Mouse (Mus musculus) thymus, adult 18-20 months (tissue): ENCODE measurements around the gene Tmco5.

Experiments used
- DNase-seq, 2 experiments: peaks; one replicate each; pipeline ENCODE4 v3.0.0; 2022; ENCODE audit warnings: mixed read lengths in 2 of 2

Tmco5 gene

DNA sequence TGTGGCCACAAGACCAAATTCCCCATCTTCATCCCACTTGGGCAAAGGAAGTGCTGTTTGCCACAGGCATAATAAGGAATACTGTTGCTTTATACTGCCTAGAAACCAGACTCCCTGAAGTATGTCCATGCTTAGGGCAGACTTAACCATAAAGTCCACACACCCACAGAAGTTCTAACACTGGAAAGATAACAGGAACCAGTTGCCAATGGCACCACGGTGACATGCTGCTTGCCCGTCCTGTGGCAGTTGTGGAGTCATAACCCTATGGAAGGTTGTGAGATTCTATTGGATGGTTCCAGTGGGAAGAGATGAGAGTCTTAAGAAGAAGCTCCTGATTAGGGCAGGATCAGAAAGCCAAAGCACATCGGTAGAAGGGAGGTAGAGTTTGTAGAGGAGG is at the start of gene Tmco5:
Gene Tmco5, plus strand, starts transcription at position 301 of the 400 bp plus-strand sequence.
- DNase-seq: no peak

DNA sequence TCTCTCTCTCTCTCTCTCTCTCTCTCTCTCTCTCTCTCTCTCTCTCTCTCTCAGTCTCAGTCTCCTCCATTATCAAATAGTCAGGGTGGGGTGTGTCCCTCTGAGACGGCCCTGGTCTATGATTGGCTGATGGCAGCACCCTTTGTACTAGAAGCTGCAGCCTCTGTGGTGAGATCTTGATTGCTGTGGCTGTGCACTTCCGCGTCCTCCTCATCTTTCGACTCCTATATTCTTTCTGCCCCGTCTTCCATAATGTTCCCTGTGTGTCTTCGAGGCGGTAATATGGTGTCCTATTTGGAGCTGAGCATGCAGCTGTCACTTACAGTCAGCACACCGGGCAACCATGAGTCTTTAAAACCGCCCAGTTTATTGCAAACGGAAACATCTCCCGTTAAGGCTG is 46.6 kb upstream of the Tmco5 start:
- no peak for DNase-seq

GRCm38 (mm10) chr2:116837829-116838228 is 40.7 kb upstream of the Tmco5 start:
- DNase-seq: no peak

GRCm38 (mm10) chr2:116838538-116839197 is 39.8 kb upstream of the Tmco5 start:
- no peak for DNase-seq

- DNase-seq: no peak
Observed at GRCm38 (mm10) chr2:116849980-116850636, 28.4 kb upstream of the Tmco5 start.

DNA sequence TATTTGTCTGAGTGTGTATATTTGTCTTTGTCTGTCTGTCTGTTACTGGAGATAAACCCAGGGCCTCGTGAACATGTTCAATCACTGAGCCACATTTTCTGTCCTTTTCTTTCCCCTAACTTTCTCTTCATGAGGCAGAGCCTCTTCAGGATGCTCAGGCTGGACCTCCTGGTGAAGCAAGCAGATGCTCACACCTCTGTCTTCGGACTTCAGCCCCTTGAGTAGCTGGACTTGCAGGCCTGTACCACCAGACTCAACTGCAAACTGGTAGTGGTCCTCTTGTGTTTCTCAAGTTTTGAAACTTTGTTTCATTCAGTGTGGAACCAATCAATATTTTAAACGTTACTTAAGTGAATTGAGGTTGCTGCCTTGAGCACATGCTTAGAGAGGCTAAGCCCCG is 27.1 kb upstream of the Tmco5 start:
- DNase-seq: no peak

DNA sequence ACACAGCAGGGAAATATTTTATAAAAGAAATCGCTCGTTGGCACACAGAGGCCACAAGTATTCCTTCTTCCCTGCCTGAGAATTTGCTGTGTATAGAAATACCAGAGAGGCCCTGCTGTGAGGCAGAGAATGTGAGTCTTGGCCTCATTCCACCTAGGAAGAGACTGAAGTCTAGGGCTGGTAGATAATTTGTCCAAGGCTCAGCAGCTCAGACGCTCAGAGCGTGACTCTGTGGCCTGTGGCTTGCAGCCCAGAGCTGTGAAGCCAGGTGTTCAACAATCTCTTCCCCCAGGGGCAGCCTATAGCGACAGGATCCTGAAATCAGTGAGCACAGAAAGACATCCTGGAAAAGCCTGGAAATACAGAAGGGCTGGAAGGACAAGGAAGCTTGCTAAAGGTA is 26.2 kb upstream of the Tmco5 start:
- DNase-seq: no peak

DNA sequence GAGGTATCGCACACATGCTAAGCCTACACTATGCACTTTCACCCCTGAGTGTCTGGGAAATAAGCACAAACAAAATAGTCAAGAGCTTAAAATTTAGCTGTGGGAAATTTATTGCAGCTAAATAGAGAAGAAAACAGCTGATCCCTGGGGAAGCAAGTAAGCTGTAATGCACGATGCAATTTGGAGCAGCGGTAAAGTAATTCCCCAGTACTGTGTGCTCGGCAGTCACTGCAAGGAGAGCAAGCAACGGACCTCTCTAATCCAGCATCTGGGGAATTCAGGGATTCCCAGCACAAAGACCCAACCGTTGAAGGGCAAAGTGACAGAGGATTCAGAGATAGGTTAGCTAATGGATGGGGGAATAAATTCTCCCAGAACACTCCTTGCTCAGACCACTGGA is 19.8 kb upstream of the Tmco5 start:
- no peak for DNase-seq

DNA sequence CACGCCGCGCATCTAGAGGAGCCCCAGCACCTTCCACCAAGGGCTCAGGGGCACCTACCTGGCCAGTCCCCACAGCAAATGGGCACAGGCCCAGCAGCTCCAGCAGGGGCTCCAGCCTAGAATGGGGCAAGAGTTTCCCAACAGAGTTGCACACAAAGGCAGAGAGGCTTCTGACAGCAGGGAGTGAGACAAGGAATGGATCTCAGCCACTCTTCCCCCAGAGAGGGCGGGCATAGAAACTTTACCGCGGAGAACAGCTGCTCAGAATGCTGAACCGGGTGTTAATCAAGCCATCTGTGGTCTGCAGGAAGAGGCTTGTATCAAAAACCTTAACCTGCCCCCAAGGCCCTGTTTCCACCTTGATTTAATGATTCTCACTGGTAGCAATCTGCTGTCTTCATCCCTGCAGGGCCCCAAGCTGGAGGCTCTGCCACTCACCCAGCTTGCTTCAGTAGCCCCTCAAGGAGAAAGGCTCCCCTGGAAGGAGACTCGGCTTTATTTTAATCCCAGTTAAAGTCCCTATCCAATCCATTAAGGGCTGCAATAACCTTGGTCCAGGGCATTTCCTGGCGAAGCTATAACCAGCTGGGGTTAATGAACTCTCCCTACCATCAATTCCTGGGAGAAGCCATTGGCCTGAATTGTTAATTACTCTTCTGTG is 1.4 kb upstream of the Tmco5 start:
- DNase-seq: no peak

- DNase-seq: no peak
Observed at GRCm38 (mm10) chr2:116879730-116880129, 1.2 kb downstream of the Tmco5 start.

DNA sequence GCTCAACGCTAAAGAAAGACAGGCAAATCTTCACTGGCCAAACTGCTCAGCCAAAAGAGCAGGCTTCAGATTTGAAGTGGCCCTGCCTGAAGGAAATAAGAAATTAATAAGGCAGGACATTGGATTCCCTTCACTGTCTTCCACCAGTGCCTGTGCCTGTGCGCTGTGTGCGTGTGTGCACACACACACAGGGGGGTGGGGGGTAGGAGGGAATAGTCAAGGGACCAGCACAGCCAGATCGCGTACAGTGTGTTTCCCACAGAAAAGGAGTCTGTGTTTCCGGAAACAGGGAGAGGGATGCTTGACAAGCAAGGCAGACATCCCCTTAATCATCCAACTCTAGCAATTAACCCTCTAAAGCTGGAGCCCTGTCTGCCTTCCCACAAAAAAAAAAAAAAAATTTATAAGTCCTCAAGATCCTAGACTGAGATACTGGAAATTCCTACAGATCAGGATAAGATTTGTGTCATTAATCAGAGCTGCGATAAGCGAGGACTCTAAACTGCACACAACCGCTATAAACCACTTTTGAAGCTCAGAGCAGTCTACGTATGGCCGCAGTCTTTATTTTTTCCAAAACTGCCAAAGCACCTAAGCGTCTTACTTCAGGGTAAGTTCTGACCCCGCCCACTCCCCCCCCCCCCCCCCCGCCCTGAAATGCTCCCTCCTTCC is 15.0 kb downstream of the Tmco5 start:
- DNase-seq: no peak

DNA sequence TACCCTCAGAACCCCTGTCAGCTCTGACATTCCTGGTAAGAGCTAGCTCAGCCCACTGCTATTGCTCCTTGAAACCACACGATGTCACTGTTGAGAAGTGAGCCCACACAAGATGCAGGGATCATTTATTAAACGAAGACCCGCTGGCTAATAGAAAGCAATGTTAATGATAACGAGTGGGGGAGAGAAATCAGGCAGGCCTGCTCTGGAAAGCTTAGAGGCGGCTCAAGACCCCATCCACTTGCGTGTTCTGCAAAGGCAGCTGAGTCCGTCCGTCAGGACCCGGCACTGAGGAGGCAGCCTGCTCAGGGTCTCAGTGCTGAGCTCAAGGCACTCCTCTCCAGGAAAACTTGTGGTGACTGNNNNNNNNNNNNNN is 15.5 kb downstream of the Tmco5 start:
- no peak for DNase-seq

DNA sequence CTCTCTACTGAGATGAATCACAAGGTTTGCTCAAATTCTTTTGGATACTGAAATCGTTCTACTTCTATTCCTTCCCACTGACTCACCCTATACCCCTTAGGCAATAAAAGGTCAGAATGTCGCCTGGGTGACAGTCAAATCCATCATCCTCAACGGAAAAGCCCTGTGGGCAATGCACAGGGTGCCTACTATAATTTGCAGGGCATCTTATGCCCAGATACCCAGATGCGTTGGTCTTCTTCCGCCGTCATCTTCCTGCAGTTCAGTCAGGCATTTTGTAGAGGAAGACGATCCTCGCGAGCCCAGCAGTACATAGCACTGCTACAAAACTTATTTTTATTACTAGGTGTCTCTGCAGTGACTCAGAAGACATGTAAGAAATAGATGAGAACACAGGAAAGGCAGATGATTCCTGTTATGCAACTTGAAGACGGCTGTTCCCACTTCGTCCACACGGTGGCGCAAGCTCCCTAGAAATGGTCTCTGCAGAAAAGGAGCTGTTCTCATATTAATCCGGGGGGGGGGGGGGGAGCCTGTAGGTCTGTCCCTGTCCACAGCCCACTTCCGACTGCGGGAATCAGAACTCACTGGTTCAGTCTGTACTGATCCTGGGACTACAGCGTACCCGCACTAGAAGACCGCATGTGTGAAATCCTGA is 21.3 kb downstream of the Tmco5 start:
- DNase-seq: peak; percentile 34 to 37

DNA sequence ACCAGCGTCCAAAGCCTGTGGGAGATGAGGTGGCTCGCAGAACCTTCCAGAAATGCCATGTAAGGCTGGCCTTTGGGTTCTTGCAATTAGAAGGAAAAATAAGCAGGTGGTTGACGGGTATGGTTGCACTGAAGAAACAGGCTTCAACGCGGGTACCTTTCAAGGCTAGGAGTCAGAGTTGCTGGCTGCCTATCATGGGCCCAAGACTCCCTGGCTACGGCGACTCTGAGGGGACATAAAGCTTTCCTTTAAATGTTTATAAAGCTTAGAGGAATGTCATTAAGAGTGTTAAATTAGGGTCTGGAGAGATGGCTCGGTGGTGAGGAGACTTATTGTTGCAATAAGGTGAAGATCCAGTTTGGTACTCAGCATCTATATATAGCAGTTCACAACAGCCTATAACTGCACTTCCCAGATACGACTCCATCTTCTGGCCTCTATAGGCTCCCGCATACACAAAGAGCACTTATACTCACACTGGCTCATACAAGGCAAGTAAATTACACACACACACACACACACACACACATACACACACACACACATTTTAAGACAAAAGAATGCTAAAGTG is 21.9 kb downstream of the Tmco5 start:
- DNase-seq: no peak

- no peak for DNase-seq
Observed at GRCm38 (mm10) chr2:116908268-116908667, 29.8 kb downstream of the Tmco5 start.

DNA sequence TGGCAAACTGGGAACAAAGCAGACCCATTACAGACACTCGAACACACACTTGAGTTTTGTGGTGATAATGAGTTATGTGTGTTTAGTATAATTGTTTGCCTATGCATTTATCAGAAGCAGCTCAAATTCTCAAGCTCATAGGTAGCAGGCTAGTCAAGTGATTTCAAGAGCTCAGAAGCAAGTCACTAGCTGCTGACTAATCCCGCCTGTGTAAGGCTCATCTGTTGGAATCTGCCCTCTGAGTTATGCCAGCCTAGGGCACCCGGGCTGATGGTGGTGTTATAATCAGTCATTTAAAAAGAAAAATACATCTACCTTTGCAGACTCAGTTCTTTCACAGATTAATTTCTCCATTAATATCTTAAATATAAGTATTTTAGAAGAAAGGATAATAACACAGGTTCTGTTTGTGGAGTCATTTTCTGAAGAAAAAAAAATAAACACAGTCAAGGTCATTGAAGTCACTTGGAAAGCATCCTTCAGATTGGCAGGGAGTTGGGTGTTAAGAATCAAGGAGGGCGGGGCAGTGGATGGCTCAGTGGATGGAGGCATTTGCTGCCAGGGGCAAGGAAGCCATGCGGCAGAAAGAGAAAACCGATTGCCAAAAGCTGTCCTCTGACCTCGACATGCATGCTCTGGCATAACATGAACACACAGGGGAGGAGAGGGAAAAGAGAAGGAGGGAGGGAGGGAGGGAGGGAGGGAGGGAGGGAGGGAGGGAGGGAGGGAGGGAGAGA is 34.0 kb downstream of the Tmco5 start:
- no peak for DNase-seq

GRCm38 (mm10) chr2:116913677-116914405 is 35.4 kb downstream of the Tmco5 start:
- DNase-seq: no peak

DNA sequence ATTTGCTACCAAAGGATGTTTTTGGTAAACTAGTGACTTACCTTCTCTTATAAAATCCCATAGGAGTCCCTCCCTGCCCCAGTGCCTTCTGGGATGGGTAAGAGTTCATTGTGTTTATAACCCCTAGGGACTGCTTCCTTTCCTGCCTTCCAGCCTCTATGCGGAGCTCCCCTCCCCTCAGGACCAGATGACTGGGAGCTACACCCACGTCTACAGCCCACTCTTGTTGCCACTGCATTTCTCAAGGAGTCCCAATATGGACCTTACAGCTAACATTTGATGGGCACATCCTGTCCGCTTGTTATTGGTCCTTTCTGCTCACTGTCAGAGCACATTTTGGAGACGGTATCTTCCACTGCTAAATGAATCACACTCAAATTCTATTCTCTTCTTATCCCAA is 36.1 kb downstream of the Tmco5 start:
- no peak for DNase-seq

GRCm38 (mm10) chr2:116918598-116918997 is 40.1 kb downstream of the Tmco5 start:
- DNase-seq: no peak

DNA sequence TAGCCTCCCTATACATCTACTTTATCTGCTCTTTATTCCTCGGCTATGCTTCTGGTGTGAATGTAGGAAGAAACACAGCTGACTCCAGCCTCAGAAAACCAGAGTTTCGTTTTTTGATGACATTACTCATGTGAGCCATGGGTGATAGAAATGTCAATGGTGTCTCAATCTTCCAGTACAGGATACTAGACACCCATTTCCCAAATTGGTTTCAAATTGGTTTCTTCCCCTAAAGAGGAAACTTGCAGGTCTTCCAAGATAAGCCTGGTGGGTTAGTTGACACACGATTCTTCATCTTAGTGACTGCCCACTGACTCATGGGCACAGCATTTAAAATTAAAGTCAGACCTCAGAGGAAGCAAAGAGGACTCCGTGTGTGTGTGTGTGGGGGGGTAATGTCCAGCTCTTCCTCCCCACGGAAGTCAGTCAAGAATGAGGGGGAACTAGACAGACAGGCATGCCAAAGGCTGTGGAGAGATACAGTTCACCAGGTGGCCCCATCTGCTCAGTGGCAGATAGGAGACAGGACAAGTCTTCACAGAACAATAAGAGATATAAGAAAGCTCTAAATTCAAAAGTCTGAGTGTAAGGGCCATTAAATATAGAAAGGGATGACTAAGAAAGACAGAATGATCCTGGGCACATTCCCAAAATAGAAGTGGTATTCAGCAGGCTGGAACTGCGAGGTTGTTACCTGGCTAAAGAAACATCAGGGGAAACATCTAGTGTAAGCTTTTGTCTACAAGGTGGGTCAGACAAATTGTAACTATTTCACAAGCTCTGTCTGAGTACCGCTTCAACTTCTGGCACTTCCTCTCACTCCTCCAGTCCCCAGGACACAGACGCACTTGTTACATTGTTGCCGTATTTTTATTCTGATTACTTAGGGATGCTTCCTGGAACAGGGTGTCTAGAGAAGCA is 44.3 kb downstream of the Tmco5 start:
- DNase-seq: no peak
